Mouse (Mus musculus): ENCODE data around the gene Canx.

DNA sequence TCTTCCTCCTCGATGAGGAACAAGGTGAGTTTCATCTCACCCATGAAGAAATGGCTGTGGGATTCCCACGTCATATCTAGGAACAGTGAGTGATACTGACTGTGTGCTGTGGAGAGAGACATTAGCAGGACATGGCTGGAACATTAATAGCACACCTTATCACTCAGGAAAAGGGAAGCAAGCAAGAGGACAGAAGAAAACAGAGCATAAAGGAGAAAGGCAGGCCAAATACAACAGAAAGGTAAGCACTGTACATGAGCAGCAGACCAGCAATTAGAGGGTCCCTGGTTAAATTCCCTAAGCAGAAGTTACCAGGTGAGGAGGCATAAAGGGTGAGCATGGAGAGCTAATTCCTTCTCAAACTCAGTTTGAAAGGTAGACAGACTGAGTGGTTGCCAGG, 50.4 kb downstream of the Canx start:
- no peak for TF ChIP-seq EP300 (IDR thresholded peaks at IDR 0.05; ENCODE audit: low read depth)
- TF ChIP-seq CTCF (IDR thresholded peaks at IDR 0.05; ENCODE audit: low read depth), result no peak
